Mouse (Mus musculus) liver, postnatal 0 days (tissue): Measurements from ENCODE around the gene Abcg2. TPM values are rescaled to one million over a fixed set of nuclear protein-coding genes. Genes with fewer than 3 reads are reported as not detected.
A peak's percentile ranks its signal among the peaks of the same experiment; 100 is the strongest.

Experiments
- ATAC-seq: fragments of 200-750 bp; cut with Nextera tagmentation; 2 replicates; pipeline ENCODE4 v1.8.0; 2017; ENCODE audit warnings: mild to moderate bottlenecking, moderate library complexity
- DNase-seq: peaks from one replicate; pipeline ENCODE4 v3.0.0-alpha.2; 2016
- H3K27ac ChIP-seq: fragments of 300-500 bp; sonication (generic); 2 replicates; pipeline ENCODE4 v1.5.1; 2014; ENCODE audit warnings: antibody characterized with exemption, moderate library complexity, mild to moderate bottlenecking, low read depth
- H3K27me3 ChIP-seq: fragments of 300-500 bp; sonication (generic); 2 replicates; pipeline ENCODE4 v1.6.1; 2014; ENCODE audit warnings: low read length, control low read depth, mixed read lengths; ENCODE audit not compliant: insufficient read depth
- H3K36me3 ChIP-seq: fragments of 300-500 bp; sonication (generic); replicated peaks from 2 replicates; pipeline ENCODE4 v1.6.1; 2014; ENCODE audit warnings: mild to moderate bottlenecking, control low read depth, low read length, moderate library complexity, mixed read lengths; ENCODE audit not compliant: insufficient read depth
- H3K4me1 ChIP-seq: fragments of 300-500 bp; sonication (generic); 2 replicates; pipeline ENCODE4 v1.6.1; 2014; ENCODE audit warnings: antibody characterized with exemption, mild to moderate bottlenecking, control low read depth; ENCODE audit not compliant: insufficient read depth
- H3K4me2 ChIP-seq: fragments of 300-500 bp; sonication (generic); 2 replicates; pipeline ENCODE4 v1.6.1; 2014; ENCODE audit warnings: low read depth, mild to moderate bottlenecking, low read length, moderate library complexity, mixed read lengths
- H3K4me3 ChIP-seq: fragments of 300-500 bp; sonication (generic); 2 replicates; pipeline ENCODE4 v1.5.1; 2014; ENCODE audit warnings: low read depth, low read length
- H3K9ac ChIP-seq: fragments of 300-500 bp; sonication (generic); replicated peaks from 2 replicates; pipeline ENCODE4 v1.6.1; 2014; ENCODE audit warnings: mild to moderate bottlenecking, moderate library complexity
- H3K9me3 ChIP-seq: fragments of 300-500 bp; sonication (generic); 2 replicates; pipeline ENCODE4 v1.6.1; 2016; ENCODE audit warnings: mild to moderate bottlenecking, control low read depth, low read length, mixed read lengths
- CTCF ChIP-seq: sonication (generic); IDR thresholded peaks from 2 replicates; pipeline ENCODE4 v1.5.1; 2016; ENCODE audit warnings: antibody characterized with exemption, low read depth
- EP300 ChIP-seq: IDR thresholded peaks from 2 replicates; pipeline ENCODE4 v1.6.1; 2016; ENCODE audit warnings: antibody characterized with exemption, low read depth, mild to moderate bottlenecking
- WGBS: fragments of 180-500 bp; shearing (Covaris S2); extraction: QIAGEN DNeasy Blood & Tissue Kit; methylation state at CpG from one replicate; pipeline ENCODE4 v1.1.7; 2014; ENCODE audit not compliant: insufficient replicate concordance; 5-methylcytosine and 5-hydroxymethylcytosine counted together
- polyA plus RNA-seq: library from polyadenylated mRNA; unstranded; fragments of >200 nt; fragmentation: Nextera tagmentation; extraction: Ambion mirVana; gene quantifications from 2 replicates; pipeline ENCODE4 v1.2.1, GENCODE M21; 2015

Abcg2 gene
- polyA plus RNA-seq, 1 experiment from 2014 or later = 90.1 TPM

DNA sequence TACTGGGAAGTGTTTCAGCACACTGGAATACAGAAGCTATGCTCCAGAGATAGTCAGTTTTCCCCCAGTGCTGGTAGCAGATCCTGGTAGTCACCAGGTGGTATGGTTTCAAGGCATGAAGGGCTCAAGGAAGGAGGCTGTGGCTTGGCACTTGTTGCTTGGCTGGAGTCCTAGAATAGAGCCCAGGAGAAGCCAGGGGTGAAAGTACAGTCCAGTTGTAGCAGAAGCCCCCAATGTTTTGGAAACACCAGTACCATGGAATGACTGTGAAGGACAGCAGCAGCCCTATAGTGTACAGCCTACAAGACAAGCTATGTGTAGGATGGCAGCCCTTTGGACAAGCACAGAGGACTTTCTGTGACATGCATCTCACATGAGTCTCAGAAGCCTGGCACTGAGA, 54.2 kb downstream of the Abcg2 start:
- no peak overlapping the region for H3K9ac ChIP-seq
- no peak overlapping the region for H3K4me3 ChIP-seq
- no peaks in the 10 kb centered on the region for H3K36me3 ChIP-seq
- no peak overlapping the region for H3K27ac ChIP-seq
- H3K4me1 ChIP-seq = peaks cover 25% of the 10 kb centered on the region
- no peak for DNase-seq
- TF ChIP-seq EP300 (no peak), CTCF (no peak)
- H3K4me2 ChIP-seq = no peak overlapping the region
- ATAC-seq = no peak
- H3K9me3 ChIP-seq = no peaks in the 10 kb centered on the region
- no peaks in the 10 kb centered on the region for H3K27me3 ChIP-seq

DNA sequence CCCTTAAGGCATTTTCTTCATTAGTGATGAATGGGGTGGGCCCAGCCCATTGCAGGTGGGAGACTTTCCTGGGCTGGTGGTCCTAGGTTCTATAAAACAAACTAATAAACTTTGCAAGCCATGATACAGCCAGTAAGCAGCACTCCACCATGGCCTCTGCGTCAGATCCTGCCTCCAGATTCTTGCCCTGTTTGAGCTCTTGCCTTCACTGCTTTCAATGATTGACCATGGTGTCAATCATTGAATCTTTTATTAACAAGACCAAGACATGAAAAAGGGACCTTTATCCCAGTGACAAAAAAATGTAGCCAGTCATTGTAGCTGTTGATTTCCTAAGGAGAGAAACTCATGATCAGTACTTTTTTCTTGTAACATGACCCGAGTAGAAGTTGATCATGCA, 55.1 kb downstream of the Abcg2 start:
- TF ChIP-seq EP300 (no peak), CTCF (no peak)
- H3K9ac ChIP-seq = no peak overlapping the region
- no peak overlapping the region for H3K27ac ChIP-seq
- H3K36me3 ChIP-seq = no peaks in the 10 kb centered on the region
- no peaks in the 10 kb centered on the region for H3K9me3 ChIP-seq
- H3K4me3 ChIP-seq = 0 out of 2 replicates have a peak overlapping the region, but pooled peaks have one; percentile 77
- H3K4me2 ChIP-seq = peak overlapping the region; percentile 79
- ATAC-seq (no peak), DNase-seq (no peak)
- 80% methylated on average over 2 of the region's 2 CpGs for WGBS
- peaks cover 21% of the 10 kb centered on the region for H3K4me1 ChIP-seq
- no peaks in the 10 kb centered on the region for H3K27me3 ChIP-seq

DNA sequence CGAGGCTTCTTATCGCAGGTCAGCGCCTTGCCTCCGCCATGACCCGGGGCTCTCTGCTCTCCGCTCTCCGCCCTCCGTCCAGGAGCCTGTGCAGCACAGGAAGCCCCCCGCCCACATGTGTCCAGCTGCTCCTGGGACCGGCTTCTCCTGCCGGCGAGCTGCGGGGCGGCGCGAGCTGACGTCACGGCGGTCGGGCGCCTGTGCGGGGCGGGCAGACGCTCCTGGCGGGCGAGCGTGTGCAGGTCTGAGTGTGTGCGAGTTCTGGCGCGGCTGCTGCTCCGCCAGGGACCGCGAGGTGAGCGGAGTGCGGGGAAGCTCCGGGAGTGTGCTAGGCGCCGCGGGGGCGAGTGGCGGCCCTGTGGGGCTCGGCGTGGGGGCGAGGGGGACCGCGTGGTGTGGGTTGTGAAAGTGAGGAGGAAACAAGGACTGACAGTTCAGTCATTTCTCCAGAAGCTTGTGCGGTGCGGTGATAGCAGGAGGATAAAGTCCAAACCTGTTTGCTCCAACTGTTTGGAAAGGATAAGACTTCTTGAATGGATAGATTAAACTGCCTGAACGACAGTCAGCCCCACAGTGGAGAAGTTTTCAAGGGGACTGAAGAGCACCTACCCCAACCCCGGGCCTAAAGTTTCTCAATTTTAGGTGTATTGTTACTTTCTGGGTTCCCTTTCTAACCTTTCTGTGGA, 56.2 kb downstream of the Abcg2 start:
- Histone ChIP-seq H3K36me3 (no peaks in the 10 kb centered on the region), H3K4me2 (peak overlapping the region; percentile 79), H3K27me3 (no peaks in the 10 kb centered on the region), H3K9me3 (no peaks in the 10 kb centered on the region), H3K9ac (peak overlapping the region; percentile 86), H3K27ac (peak overlapping the region; percentile 93), H3K4me3 (peak overlapping the region; percentile 77), H3K4me1 (peaks cover 23% of the 10 kb centered on the region)
- DNase-seq (peak; percentile 89), ATAC-seq (peak; percentile 88)
- TF ChIP-seq CTCF (peak; percentile 14; the same call in 1 of the 2 replicates), EP300 (peak; percentile 98)
- under 1% methylated on average over 50 of the region's 50 CpGs for WGBS

DNA sequence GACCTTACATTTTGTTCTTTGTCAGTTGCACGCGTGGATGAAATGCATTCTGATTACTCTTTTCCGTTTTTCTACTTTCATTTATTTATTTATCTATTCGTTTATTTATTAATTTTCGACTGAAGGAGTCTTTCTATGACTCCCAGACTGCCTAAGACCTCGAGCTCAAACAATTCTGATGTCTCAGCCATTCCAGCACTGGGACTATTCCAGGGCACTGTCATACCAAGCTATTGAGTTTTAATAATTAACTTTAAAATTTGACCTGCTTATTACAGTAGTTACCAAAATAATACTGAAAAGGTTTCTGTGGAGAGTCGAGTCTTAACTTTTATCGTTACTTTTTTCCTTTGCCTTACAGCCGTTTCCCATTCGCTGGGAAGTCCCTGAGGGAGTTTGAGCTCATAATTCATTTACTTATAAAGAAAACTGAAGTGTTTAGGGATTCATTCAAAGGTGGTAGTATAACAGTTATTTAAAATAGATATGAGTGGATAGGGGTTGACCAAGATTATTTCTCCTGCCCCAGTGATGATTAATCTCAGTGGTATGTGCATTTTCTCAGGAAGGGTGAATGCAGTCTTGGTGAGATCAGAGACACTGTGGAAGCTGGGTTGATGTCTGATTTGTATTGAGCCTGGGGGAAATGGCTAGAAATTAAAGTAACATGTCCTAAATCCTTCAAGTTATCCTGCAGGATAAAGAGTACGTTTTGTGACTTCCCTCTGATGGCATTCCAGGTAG, 56.9 kb downstream of the Abcg2 start:
- Histone ChIP-seq H3K27me3 (no peaks in the 10 kb centered on the region), H3K9me3 (no peaks in the 10 kb centered on the region), H3K4me2 (peak overlapping the region; percentile 79), H3K36me3 (no peaks in the 10 kb centered on the region), H3K9ac (peak overlapping the region; percentile 86), H3K4me1 (peaks cover 23% of the 10 kb centered on the region), H3K4me3 (peak overlapping the region; percentile 77), H3K27ac (peak overlapping the region; percentile 93)
- TF ChIP-seq CTCF (no peak), EP300 (no peak)
- ATAC-seq = no peak
- 25% methylated on average over 11 of the region's 11 CpGs for WGBS
- no peak for DNase-seq

DNA sequence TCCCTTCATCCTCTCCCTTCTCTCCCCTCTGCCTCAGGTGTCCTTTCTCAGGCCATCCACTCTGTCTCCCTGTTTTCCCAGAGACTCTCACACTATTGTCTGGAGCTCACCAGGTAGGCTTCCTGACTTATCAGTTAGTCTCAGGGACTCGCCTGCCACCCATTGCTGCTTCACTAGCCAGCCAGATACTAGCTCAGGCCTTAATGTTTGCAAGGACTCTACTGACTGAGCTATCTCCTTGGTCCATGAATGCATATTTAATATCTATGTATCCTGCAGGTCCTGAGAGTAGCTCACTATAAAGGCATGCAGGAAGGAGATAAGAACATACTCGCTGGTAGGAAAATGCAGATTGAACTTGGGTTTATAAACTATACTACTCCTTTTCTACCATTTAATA, 57.9 kb downstream of the Abcg2 start:
- no peaks in the 10 kb centered on the region for H3K9me3 ChIP-seq
- no peaks in the 10 kb centered on the region for H3K36me3 ChIP-seq
- peak overlapping the region; percentile 86 for H3K9ac ChIP-seq
- peak overlapping the region; percentile 79 for H3K4me2 ChIP-seq
- H3K27ac ChIP-seq = peak overlapping the region; percentile 93
- TF ChIP-seq EP300 (peak; percentile 100), CTCF (no peak)
- no peaks in the 10 kb centered on the region for H3K27me3 ChIP-seq
- H3K4me1 ChIP-seq = peaks cover 23% of the 10 kb centered on the region
- WGBS = 37% methylated on average over 2 of the region's 2 CpGs
- H3K4me3 ChIP-seq = peak overlapping the region; percentile 77
- DNase-seq (peak; percentile 49), ATAC-seq (peak; percentile 86)

DNA sequence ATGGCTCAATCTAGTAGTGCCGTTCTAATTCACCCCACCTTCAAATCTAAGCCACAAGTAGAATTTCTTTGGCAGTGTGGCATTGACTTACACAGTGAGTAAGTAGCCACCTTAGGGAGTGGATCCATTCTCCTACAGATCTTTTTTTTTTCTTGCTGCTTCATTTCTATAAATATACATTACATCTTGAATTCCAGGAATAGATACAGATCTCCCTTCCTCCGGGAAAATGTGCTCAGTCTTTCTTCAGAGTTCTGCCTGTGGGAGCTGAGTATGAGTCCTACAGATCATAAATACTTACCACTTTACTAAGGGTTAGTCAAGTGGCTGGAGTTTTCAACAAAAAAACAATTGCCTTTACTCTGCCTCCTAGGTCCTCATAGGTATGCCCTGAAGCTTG, 60.3 kb downstream of the Abcg2 start:
- H3K36me3 ChIP-seq = no peaks in the 10 kb centered on the region
- DNase-seq (no peak), ATAC-seq (no peak)
- no peaks in the 10 kb centered on the region for H3K27me3 ChIP-seq
- 63% methylated on average over 2 of the region's 2 CpGs for WGBS
- no peak overlapping the region; the same call in 1 of the 2 replicates for H3K9ac ChIP-seq
- TF ChIP-seq CTCF = no peak
- no peak for TF ChIP-seq EP300
- peak overlapping the region; percentile 77 for H3K4me3 ChIP-seq
- H3K4me2 ChIP-seq = peak overlapping the region; percentile 79
- no peak overlapping the region; the same call in 1 of the 2 replicates for H3K27ac ChIP-seq
- no peaks in the 10 kb centered on the region for H3K9me3 ChIP-seq
- peaks cover 12% of the 10 kb centered on the region for H3K4me1 ChIP-seq
